Mouse (Mus musculus) T-cell, adult 2 months (primary cell): ENCODE data around the gene Cdc25b.

Experiments used
- DNase-seq: peaks from one replicate; pipeline ENCODE4 v3.0.0; 2022; ENCODE audit warnings: low spot score

Gene Cdc25b

GRCm38 (mm10) chr2:131232558-131232957 lies 45.8 kb downstream of the Cdc25b start:
- peak; percentile 29 for DNase-seq

- peak; percentile 93 for DNase-seq
Observed at GRCm38 (mm10) chr2:131233307-131234126, 46.8 kb downstream of the Cdc25b start, which contains the start of gene Mavs. Mavs (plus strand) TSS chr2:131234063.

- no peak for DNase-seq
Observed at GRCm38 (mm10) chr2:131234127-131234650, 47.4 kb downstream of the Cdc25b start.

- no peak for DNase-seq
Observed at GRCm38 (mm10) chr2:131234970-131235635, 48.4 kb downstream of the Cdc25b start.

- no peak for DNase-seq
Observed at GRCm38 (mm10) chr2:131242180-131242579, 55.4 kb downstream of the Cdc25b start.

DNA sequence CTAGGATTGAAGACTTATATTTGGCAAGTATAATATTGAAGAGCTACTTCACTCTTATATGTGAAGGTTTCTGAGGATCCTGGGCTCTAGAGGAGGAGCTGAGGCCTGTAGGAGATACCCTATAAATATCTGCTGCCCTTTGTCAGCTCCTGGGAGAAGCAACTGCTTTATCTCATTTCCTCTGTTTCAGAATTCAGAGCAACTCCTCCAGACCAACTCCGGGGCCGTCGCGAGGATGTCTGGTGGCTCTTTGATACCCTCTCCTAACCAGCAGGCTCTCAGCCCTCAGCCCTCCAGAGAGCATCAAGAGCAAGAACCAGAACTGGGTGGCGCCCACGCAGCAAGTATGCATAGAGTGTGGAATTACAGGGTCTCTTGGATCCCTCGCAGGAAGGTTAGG lies 56.2 kb downstream of the Cdc25b start:
- DNase-seq, result no peak
